Mouse (Mus musculus) heart, adult 2 months (tissue): ENCODE results near the gene Lipe. TPM values are rescaled to one million over a fixed set of nuclear protein-coding genes. Genes with fewer than 3 reads are reported as not detected.

ENCODE experiments used
- DNase-seq, 2 experiments: peaks; one replicate each; pipeline ENCODE4 v3.0.0; 2021
- H3K27ac ChIP-seq: fragments of 200-600 bp; 2 replicates; pipeline ENCODE4 v1.8.1; 2022
- H3K27me3 ChIP-seq: fragments of 200-500 bp; 2 replicates; pipeline ENCODE4 v1.6.1; 2012; ENCODE audit warnings: mild to moderate bottlenecking, low read length, inconsistent platforms, mixed read lengths; ENCODE audit not compliant: control insufficient read depth, insufficient read depth
- H3K36me3 ChIP-seq: fragments of 200-500 bp; 2 replicates; pipeline ENCODE4 v1.6.1; 2012; ENCODE audit warnings: low read length, inconsistent platforms; ENCODE audit not compliant: control insufficient read depth, insufficient read depth
- H3K4me1 ChIP-seq: fragments of 200-500 bp; 2 replicates; pipeline ENCODE4 v1.6.1; 2011; ENCODE audit warnings: low read length; ENCODE audit not compliant: control insufficient read depth, insufficient read depth
- H3K4me3 ChIP-seq: fragments of 200-600 bp; 2 replicates; pipeline ENCODE4 v1.8.1; 2022
- H3K79me2 ChIP-seq: fragments of 200-500 bp; replicated peaks from 2 replicates; pipeline ENCODE4 v1.6.1; 2012; ENCODE audit warnings: mild to moderate bottlenecking, inconsistent platforms, low read length, moderate library complexity, mixed read lengths; ENCODE audit not compliant: control insufficient read depth, insufficient read depth
- H3K9ac ChIP-seq: fragments of 200-500 bp; 2 replicates; pipeline ENCODE4 v1.6.1; 2012; ENCODE audit warnings: low read depth, mild to moderate bottlenecking, control low read depth, inconsistent platforms, low read length, mixed read lengths
- CTCF ChIP-seq: fragments of 200-600 bp; IDR thresholded peaks from 2 replicates; pipeline ENCODE4 v1.8.1; 2022; ENCODE audit warnings: antibody characterized with exemption, mild to moderate bottlenecking, moderate library complexity
- EP300 ChIP-seq: fragments of 200-500 bp; IDR thresholded peaks from 2 replicates; pipeline ENCODE4 v1.6.1; 2011; ENCODE audit warnings: low read depth, low read length, control low read depth; ENCODE audit not compliant: insufficient read depth
- POLR2A ChIP-seq: fragments of 200-500 bp; IDR thresholded peaks from 2 replicates; pipeline ENCODE4 v1.6.1; 2011; ENCODE audit warnings: mild to moderate bottlenecking, low read depth, low read length, control low read depth; ENCODE audit not compliant: insufficient read depth
- WGBS: fragments of 180-500 bp; shearing (Covaris S2); methylation state at CpG from one replicate; pipeline ENCODE4 v1.1.7; 2018; 5-methylcytosine and 5-hydroxymethylcytosine counted together
- intact Hi-C: fragments of 180-260 bp; cut with DNase I; formaldehyde crosslinking; loops from one replicate; pipeline ENCODE4 v1.15.1; 2025
- polyA plus RNA-seq: library from polyadenylated mRNA; depleted of rRNA; stranded (reverse); fragments of >200 nt; gene quantifications from 2 replicates; pipeline ENCODE4 v1.2.3, GENCODE M21; 2012
- total RNA-seq, 2 experiments: library from RNA; stranded (reverse); gene quantifications; 2 replicates each; pipeline ENCODE4 v1.2.3; 2021

Lipe gene
- total and polyA plus RNA-seq, 3 experiments: 42.7 to 97.8 (median 44.1) TPM

DNA sequence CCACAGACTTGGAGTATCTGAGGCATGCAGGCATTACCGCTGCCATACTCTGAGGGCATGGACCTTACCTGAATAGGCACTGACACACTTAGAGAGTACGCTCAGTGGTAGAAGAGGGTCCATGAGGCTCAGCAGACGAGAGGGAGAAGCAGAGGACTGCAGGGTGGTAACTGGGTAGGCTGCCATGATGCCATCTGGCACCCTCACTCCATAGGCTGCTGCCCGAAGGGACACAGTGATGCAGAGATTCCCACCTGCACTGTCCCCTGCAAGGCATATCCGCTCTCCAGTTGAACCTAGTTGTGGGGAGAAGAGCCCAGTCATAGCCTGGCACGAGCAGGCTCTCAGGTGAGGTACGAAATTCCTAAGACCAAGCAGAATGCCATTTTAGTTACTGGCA, 15.1 kb downstream of the Lipe start:
- no peaks in the 10 kb centered on the region for H3K27me3 ChIP-seq
- no peak for DNase-seq
- peaks cover 17% of the 10 kb centered on the region for H3K4me1 ChIP-seq
- no peak overlapping the region for H3K4me3 ChIP-seq
- no peaks in the 10 kb centered on the region for H3K79me2 ChIP-seq
- 94% methylated on average over 7 of the region's 7 CpGs for WGBS
- peaks cover 12% of the 10 kb centered on the region for H3K36me3 ChIP-seq
- no peak overlapping the region for H3K9ac ChIP-seq
- TF ChIP-seq POLR2A (no peak), EP300 (no peak), CTCF (no peak)
- intact Hi-C loops: no loop called here
- H3K27ac ChIP-seq: no peak overlapping the region

- intact Hi-C loops: no loop called here
Measured at GRCm38 (mm10) chr7:25382541-25382940, 16.0 kb downstream of the Lipe start.

DNA sequence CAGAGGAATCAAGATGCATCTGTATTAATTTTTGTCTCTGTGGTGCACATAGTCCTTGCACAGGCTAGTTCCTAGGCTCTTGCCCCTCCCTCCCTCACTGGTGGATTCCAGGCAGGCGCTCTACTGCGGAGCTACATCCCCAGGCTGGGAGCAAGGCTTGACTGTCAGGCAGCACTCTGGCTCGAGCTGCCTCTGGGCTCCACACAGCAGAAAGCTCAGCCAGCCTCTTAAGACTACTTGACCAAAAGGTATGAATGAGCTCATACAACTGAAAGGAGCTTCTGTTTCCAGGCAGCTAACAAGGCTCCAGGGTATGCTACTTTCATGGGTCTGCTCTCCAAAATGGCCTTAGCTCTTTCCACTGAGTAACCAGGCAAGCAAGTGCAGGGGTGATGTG, 17.2 kb downstream of the Lipe start:
- H3K27ac ChIP-seq: no peak overlapping the region
- intact Hi-C loops: no loop called here
- H3K36me3 ChIP-seq: peaks cover 8% of the 10 kb centered on the region
- H3K79me2 ChIP-seq: no peaks in the 10 kb centered on the region
- no peak for DNase-seq
- H3K4me1 ChIP-seq: peaks cover 18% of the 10 kb centered on the region
- no peak overlapping the region for H3K9ac ChIP-seq
- WGBS: 51% methylated on average over 3 of the region's 3 CpGs
- TF ChIP-seq CTCF (no peak), EP300 (no peak), POLR2A (no peak)
- no peak overlapping the region for H3K4me3 ChIP-seq
- H3K27me3 ChIP-seq: no peaks in the 10 kb centered on the region

More at GRCm38 (mm10) chr7:25382541-25382940, 16.0 kb downstream of the Lipe start:
- TF ChIP-seq EP300: no peak
- Histone ChIP-seq H3K36me3 (peaks cover 12% of the 10 kb centered on the region), H3K27ac (no peak overlapping the region), H3K4me3 (no peak overlapping the region), H3K79me2 (no peaks in the 10 kb centered on the region), H3K4me1 (peaks cover 17% of the 10 kb centered on the region), H3K27me3 (no peaks in the 10 kb centered on the region), H3K9ac (no peak overlapping the region)
- no peak for DNase-seq

GRCm38 (mm10) chr7:25380392-25381283, 17.9 kb downstream of the Lipe start:
- no peak overlapping the region for H3K4me3 ChIP-seq
- H3K27ac ChIP-seq: no peak overlapping the region
- peaks cover 14% of the 10 kb centered on the region for H3K4me1 ChIP-seq
- peaks cover 7% of the 10 kb centered on the region for H3K36me3 ChIP-seq
- H3K27me3 ChIP-seq: no peaks in the 10 kb centered on the region
- 52% methylated on average over 18 of the region's 18 CpGs for WGBS
- no peaks in the 10 kb centered on the region for H3K79me2 ChIP-seq
- TF ChIP-seq EP300: no peak
- TF ChIP-seq CTCF: no peak
- no peak for TF ChIP-seq POLR2A
- DNase-seq: peak; percentile 30 to 48
- intact Hi-C loops: no loop called here
- H3K9ac ChIP-seq: no peak overlapping the region

- WGBS: 22% methylated on average over 42 of the region's 42 CpGs
- H3K27ac ChIP-seq: peak overlapping the region; percentile 21
- intact Hi-C loops: loop anchor here (2.0 to 5.0 kb wide), 2 partner anchors 15 to 132 kb away; no protein-coding TSS in a partner anchor
- H3K4me3 ChIP-seq: peak overlapping the region; percentile 28; the same call in 1 of the 2 replicates
- H3K27me3 ChIP-seq: no peaks in the 10 kb centered on the region
- peaks cover 7% of the 10 kb centered on the region for H3K4me1 ChIP-seq
- no peaks in the 10 kb centered on the region for H3K79me2 ChIP-seq
- H3K36me3 ChIP-seq: peaks cover 2% of the 10 kb centered on the region
- peak; percentile 64 to 65 for DNase-seq
- peak; percentile 68 for TF ChIP-seq CTCF
- TF ChIP-seq POLR2A: no peak
- no peak for TF ChIP-seq EP300
- peak overlapping the region; percentile 4; the same call in 1 of the 2 replicates for H3K9ac ChIP-seq
Measured at GRCm38 (mm10) chr7:25379551-25380351, 18.8 kb downstream of the Lipe start.
